Mouse (Mus musculus): ENCODE data around the gene Hydin. TPM values are rescaled to one million over a fixed set of nuclear protein-coding genes. Genes with fewer than 3 reads are reported as not detected.

The Hydin gene
- polyA plus RNA-seq, 1 experiment from 2014 or later: 0.52 TPM

GRCm38 (mm10) chr8:110642331-110642730 is 375.6 kb downstream of the Hydin start:
- Histone ChIP-seq H3K4me2 (ENCODE audit: low read length) (no peak overlapping the region), H3K9me3 (ENCODE audit: control insufficient read depth, low read length) (no peaks in the 10 kb centered on the region), H3K4me3 (replicated peaks; ENCODE audit: low read length) (no peak overlapping the region), H3K4me1 (replicated peaks; ENCODE audit: control insufficient read depth, insufficient read depth, low read length) (no peaks in the 10 kb centered on the region), H3K27me3 (replicated peaks; ENCODE audit: control insufficient read depth, insufficient read depth, low read length) (no peaks in the 10 kb centered on the region), H3K27ac (ENCODE audit: low read length) (no peak overlapping the region), H3K36me3 (ENCODE audit: control insufficient read depth, insufficient read depth) (peaks cover 5% of the 10 kb centered on the region; the same call in 1 of the 2 replicates), H3K9ac (replicated peaks; ENCODE audit: low read depth, low read length) (no peak overlapping the region)
- ATAC-seq: no peak
- 77% methylated on average over 5 of the region's 5 CpGs for WGBS

GRCm38 (mm10) chr8:110643177-110643576 is 376.4 kb downstream of the Hydin start:
- H3K36me3 ChIP-seq (ENCODE audit: control insufficient read depth, insufficient read depth): peaks cover 4% of the 10 kb centered on the region; the same call in 1 of the 2 replicates
- no peak overlapping the region for H3K27ac ChIP-seq (ENCODE audit: low read length)
- H3K4me1 ChIP-seq (replicated peaks; ENCODE audit: control insufficient read depth, insufficient read depth, low read length): no peaks in the 10 kb centered on the region
- no peak overlapping the region for H3K4me2 ChIP-seq (ENCODE audit: low read length)
- no peak overlapping the region for H3K9ac ChIP-seq (replicated peaks; ENCODE audit: low read depth, low read length)
- H3K4me3 ChIP-seq (replicated peaks; ENCODE audit: low read length): no peak overlapping the region
- no peak for ATAC-seq
- WGBS: 78% methylated on average over 4 of the region's 4 CpGs
- H3K9me3 ChIP-seq (ENCODE audit: control insufficient read depth, low read length): no peaks in the 10 kb centered on the region
- H3K27me3 ChIP-seq (replicated peaks; ENCODE audit: control insufficient read depth, insufficient read depth, low read length): no peaks in the 10 kb centered on the region

- Histone ChIP-seq H3K27me3 (replicated peaks; ENCODE audit: control insufficient read depth, insufficient read depth, low read length) (no peaks in the 10 kb centered on the region), H3K9ac (replicated peaks; ENCODE audit: low read depth, low read length) (no peak overlapping the region), H3K36me3 (ENCODE audit: control insufficient read depth, insufficient read depth) (0 out of 2 replicates have a peak, but pooled peaks cover 2% of the 10 kb centered on the region), H3K27ac (ENCODE audit: low read length) (no peak overlapping the region), H3K4me3 (replicated peaks; ENCODE audit: low read length) (no peak overlapping the region), H3K4me1 (replicated peaks; ENCODE audit: control insufficient read depth, insufficient read depth, low read length) (no peaks in the 10 kb centered on the region), H3K4me2 (ENCODE audit: low read length) (no peak overlapping the region), H3K9me3 (ENCODE audit: control insufficient read depth, low read length) (no peaks in the 10 kb centered on the region)
- 84% methylated on average over 4 of the region's 4 CpGs for WGBS
- ATAC-seq: no peak
Observed at GRCm38 (mm10) chr8:110644422-110644821, 377.6 kb downstream of the Hydin start.

GRCm38 (mm10) chr8:110644901-110645300 is 378.1 kb downstream of the Hydin start:
- WGBS: 85% methylated on average over 2 of the region's 2 CpGs
- ATAC-seq: no peak
- H3K9me3 ChIP-seq (ENCODE audit: control insufficient read depth, low read length): no peaks in the 10 kb centered on the region
- H3K36me3 ChIP-seq (ENCODE audit: control insufficient read depth, insufficient read depth): 0 out of 2 replicates have a peak, but pooled peaks cover 4% of the 10 kb centered on the region
- H3K9ac ChIP-seq (replicated peaks; ENCODE audit: low read depth, low read length): no peak overlapping the region
- H3K4me2 ChIP-seq (ENCODE audit: low read length): no peak overlapping the region
- H3K4me1 ChIP-seq (replicated peaks; ENCODE audit: control insufficient read depth, insufficient read depth, low read length): no peaks in the 10 kb centered on the region
- no peak overlapping the region for H3K4me3 ChIP-seq (replicated peaks; ENCODE audit: low read length)
- no peak overlapping the region for H3K27ac ChIP-seq (ENCODE audit: low read length)
- no peaks in the 10 kb centered on the region for H3K27me3 ChIP-seq (replicated peaks; ENCODE audit: control insufficient read depth, insufficient read depth, low read length)

- no peaks in the 10 kb centered on the region for H3K27me3 ChIP-seq (replicated peaks; ENCODE audit: control insufficient read depth, insufficient read depth, low read length)
- H3K4me1 ChIP-seq (replicated peaks; ENCODE audit: control insufficient read depth, insufficient read depth, low read length): no peaks in the 10 kb centered on the region
- no peak for ATAC-seq
- H3K4me2 ChIP-seq (ENCODE audit: low read length): no peak overlapping the region
- H3K27ac ChIP-seq (ENCODE audit: low read length): no peak overlapping the region
- H3K36me3 ChIP-seq (ENCODE audit: control insufficient read depth, insufficient read depth): 0 out of 2 replicates have a peak, but pooled peaks cover 2% of the 10 kb centered on the region
- no peak overlapping the region for H3K9ac ChIP-seq (replicated peaks; ENCODE audit: low read depth, low read length)
- 94% methylated on average over 3 of the region's 3 CpGs for WGBS
- no peaks in the 10 kb centered on the region for H3K9me3 ChIP-seq (ENCODE audit: control insufficient read depth, low read length)
- H3K4me3 ChIP-seq (replicated peaks; ENCODE audit: low read length): no peak overlapping the region
Observed at GRCm38 (mm10) chr8:110645340-110645739, 378.6 kb downstream of the Hydin start.

- H3K9me3 ChIP-seq (ENCODE audit: control insufficient read depth, low read length): no peaks in the 10 kb centered on the region
- peak; percentile 81 for ATAC-seq
- H3K4me3 ChIP-seq (replicated peaks; ENCODE audit: low read length): no peak overlapping the region
- 0 out of 2 replicates have a peak, but pooled peaks cover 2% of the 10 kb centered on the region for H3K36me3 ChIP-seq (ENCODE audit: control insufficient read depth, insufficient read depth)
- no peaks in the 10 kb centered on the region for H3K27me3 ChIP-seq (replicated peaks; ENCODE audit: control insufficient read depth, insufficient read depth, low read length)
- no peaks in the 10 kb centered on the region for H3K4me1 ChIP-seq (replicated peaks; ENCODE audit: control insufficient read depth, insufficient read depth, low read length)
- no peak overlapping the region for H3K9ac ChIP-seq (replicated peaks; ENCODE audit: low read depth, low read length)
- no peak overlapping the region for H3K4me2 ChIP-seq (ENCODE audit: low read length)
- 37% methylated on average over 6 of the region's 6 CpGs for WGBS
- no peak overlapping the region for H3K27ac ChIP-seq (ENCODE audit: low read length)
Observed at GRCm38 (mm10) chr8:110646064-110646463, 379.3 kb downstream of the Hydin start.

- H3K27ac ChIP-seq (ENCODE audit: low read length): no peak overlapping the region
- no peak for ATAC-seq
- WGBS: 97% methylated on average over 3 of the region's 3 CpGs
- H3K4me1 ChIP-seq (replicated peaks; ENCODE audit: control insufficient read depth, insufficient read depth, low read length): no peaks in the 10 kb centered on the region
- H3K9ac ChIP-seq (replicated peaks; ENCODE audit: low read depth, low read length): no peak overlapping the region
- H3K4me3 ChIP-seq (replicated peaks; ENCODE audit: low read length): no peak overlapping the region
- no peaks in the 10 kb centered on the region for H3K27me3 ChIP-seq (replicated peaks; ENCODE audit: control insufficient read depth, insufficient read depth, low read length)
- H3K36me3 ChIP-seq (ENCODE audit: control insufficient read depth, insufficient read depth): 0 out of 2 replicates have a peak, but pooled peaks cover 2% of the 10 kb centered on the region
- H3K4me2 ChIP-seq (ENCODE audit: low read length): no peak overlapping the region
- H3K9me3 ChIP-seq (ENCODE audit: control insufficient read depth, low read length): no peaks in the 10 kb centered on the region
Observed at GRCm38 (mm10) chr8:110648577-110648976, 381.8 kb downstream of the Hydin start.

- H3K4me3 ChIP-seq (replicated peaks; ENCODE audit: low read length): no peak overlapping the region
- no peak overlapping the region for H3K27ac ChIP-seq (ENCODE audit: low read length)
- no peak overlapping the region for H3K4me2 ChIP-seq (ENCODE audit: low read length)
- no peak for ATAC-seq
- H3K27me3 ChIP-seq (replicated peaks; ENCODE audit: control insufficient read depth, insufficient read depth, low read length): no peaks in the 10 kb centered on the region
- no peaks in the 10 kb centered on the region for H3K9me3 ChIP-seq (ENCODE audit: control insufficient read depth, low read length)
- 0 out of 2 replicates have a peak, but pooled peaks cover 2% of the 10 kb centered on the region for H3K36me3 ChIP-seq (ENCODE audit: control insufficient read depth, insufficient read depth)
- no peak overlapping the region for H3K9ac ChIP-seq (replicated peaks; ENCODE audit: low read depth, low read length)
- H3K4me1 ChIP-seq (replicated peaks; ENCODE audit: control insufficient read depth, insufficient read depth, low read length): no peaks in the 10 kb centered on the region
- WGBS: 90% methylated on average over 6 of the region's 6 CpGs
Observed at GRCm38 (mm10) chr8:110649286-110649685, 382.5 kb downstream of the Hydin start.

GRCm38 (mm10) chr8:110650838-110651237 is 384.1 kb downstream of the Hydin start:
- 91% methylated on average over 9 of the region's 9 CpGs for WGBS
- Histone ChIP-seq H3K9me3 (ENCODE audit: control insufficient read depth, low read length) (no peaks in the 10 kb centered on the region), H3K27ac (ENCODE audit: low read length) (no peak overlapping the region), H3K4me3 (replicated peaks; ENCODE audit: low read length) (no peak overlapping the region), H3K4me1 (replicated peaks; ENCODE audit: control insufficient read depth, insufficient read depth, low read length) (no peaks in the 10 kb centered on the region), H3K36me3 (ENCODE audit: control insufficient read depth, insufficient read depth) (0 out of 2 replicates have a peak, but pooled peaks cover 2% of the 10 kb centered on the region), H3K4me2 (ENCODE audit: low read length) (no peak overlapping the region), H3K9ac (replicated peaks; ENCODE audit: low read depth, low read length) (no peak overlapping the region), H3K27me3 (replicated peaks; ENCODE audit: control insufficient read depth, insufficient read depth, low read length) (no peaks in the 10 kb centered on the region)
- no peak for ATAC-seq

GRCm38 (mm10) chr8:110651847-110652246 is 385.1 kb downstream of the Hydin start:
- Histone ChIP-seq H3K36me3 (ENCODE audit: control insufficient read depth, insufficient read depth) (0 out of 2 replicates have a peak, but pooled peaks cover 3% of the 10 kb centered on the region), H3K9ac (replicated peaks; ENCODE audit: low read depth, low read length) (no peak overlapping the region), H3K4me2 (ENCODE audit: low read length) (no peak overlapping the region), H3K9me3 (ENCODE audit: control insufficient read depth, low read length) (no peaks in the 10 kb centered on the region), H3K27me3 (replicated peaks; ENCODE audit: control insufficient read depth, insufficient read depth, low read length) (no peaks in the 10 kb centered on the region), H3K4me1 (replicated peaks; ENCODE audit: control insufficient read depth, insufficient read depth, low read length) (no peaks in the 10 kb centered on the region), H3K27ac (ENCODE audit: low read length) (no peak overlapping the region), H3K4me3 (replicated peaks; ENCODE audit: low read length) (no peak overlapping the region)
- 90% methylated on average over 4 of the region's 4 CpGs for WGBS
- ATAC-seq: no peak

Data from forebrain, embryonic 16.5 days (tissue).